Mouse (Mus musculus) kidney, postnatal 4 days (tissue): Measurements from ENCODE around the gene Msl3l2.

ENCODE experiments used
- DNase-seq, 2 experiments: peaks; one replicate each; pipeline ENCODE4 v3.0.0; 2021; ENCODE audit warnings: mixed read lengths in 2 of 2

Gene Msl3l2

DNA sequence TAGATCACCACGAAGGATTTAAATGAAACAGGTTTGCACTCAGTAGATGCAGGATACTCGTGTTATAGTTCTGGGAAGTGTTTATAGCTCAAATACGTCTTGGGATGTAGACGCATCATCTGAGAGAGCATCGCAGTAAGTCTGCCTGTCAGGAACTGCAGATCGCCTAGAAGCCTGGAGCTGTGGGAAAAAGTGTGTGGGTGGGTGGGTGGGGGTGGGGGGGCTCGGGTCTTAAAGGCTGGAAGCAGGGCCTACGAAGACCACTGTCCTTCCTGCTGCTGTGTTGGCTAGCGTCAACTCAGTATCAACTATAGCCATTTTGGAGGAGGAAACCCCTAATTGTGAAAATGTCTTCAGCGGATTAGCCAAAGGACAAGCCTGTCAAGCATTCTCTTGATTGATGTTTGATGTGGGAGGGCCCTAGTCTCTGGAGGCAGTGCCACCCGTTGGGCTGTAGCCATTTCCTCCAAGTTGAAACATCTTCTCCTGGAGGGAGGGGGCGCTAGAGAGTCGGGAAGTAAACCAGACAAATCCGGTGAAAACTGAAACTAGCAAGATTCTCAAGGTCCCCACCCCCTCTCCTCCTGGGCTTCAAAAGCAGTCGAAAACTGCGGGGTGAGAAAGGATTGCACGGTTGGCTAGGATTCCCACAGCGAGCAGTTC, at the start of gene Msl3l2:
Gene Msl3l2, plus strand, starts transcription at position 585 of the 663 bp plus-strand sequence.
- DNase-seq = peak; percentile 88 to 93

DNA sequence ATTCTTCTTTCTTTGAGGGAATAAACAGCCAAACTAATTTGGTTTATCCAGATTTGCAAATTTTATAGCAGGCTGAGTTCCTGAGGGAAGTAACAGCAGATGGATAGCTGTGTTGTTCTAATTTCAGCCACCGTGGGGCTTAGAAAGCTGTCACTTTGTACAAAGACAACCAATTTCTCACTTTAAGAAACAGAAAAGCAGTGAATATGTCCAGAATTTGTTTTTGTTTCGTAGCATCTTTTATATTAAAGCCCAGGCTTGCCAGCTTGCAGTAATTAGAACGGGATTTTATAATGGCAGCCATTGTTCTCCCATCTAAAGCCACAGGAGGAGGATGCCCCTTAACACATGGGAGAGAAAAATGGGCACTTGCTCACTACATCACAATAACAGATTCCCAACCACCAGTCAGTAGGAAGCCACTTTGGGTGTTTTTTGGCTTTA, 47.7 kb upstream of the Msl3l2 start:
- no peak for DNase-seq

DNA sequence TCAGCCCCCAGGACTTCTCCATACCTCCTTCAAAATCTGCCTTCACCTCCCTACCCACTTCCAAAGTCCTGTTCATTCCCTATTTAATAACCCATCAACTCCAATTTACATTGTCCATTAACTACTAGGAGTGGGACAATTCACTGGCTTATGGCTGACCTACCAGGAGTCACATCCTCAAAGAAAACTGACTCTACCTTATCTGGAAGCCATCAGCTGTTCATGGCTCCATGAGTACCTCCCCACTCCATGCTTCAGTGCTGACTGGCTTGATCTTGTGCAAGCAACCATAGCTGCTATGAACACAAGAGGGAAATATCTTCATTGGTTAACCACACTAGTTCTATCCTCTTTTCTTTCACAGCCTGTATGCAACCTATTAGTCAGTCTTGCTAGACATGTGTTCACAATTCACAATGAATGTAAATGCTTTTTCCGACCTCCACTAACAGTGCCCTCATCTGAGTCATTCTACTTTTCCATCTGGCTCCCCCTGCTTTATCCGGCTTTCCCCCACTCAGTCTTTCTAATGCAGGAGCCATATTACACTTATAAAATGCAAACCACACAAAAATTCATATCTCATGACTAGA, 45.4 kb upstream of the Msl3l2 start:
- DNase-seq = no peak

DNA sequence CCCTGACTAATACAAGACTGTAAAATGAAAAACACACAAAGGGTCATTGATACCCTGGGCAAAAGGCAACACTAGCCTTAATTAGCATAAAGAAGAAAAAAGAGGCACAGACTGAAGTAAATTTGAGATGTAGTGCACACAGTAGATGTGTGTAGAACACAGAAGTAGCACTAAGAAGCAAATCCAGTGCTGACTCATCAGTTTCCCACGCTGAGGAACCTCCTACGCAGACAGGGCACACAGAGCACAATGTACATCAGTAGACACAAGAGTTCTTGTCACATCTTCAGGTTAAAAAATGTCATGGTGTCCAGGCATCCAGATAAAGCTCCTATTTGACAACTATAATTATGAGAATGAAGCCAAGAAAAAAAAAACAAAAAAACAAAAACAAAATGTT, 44.0 kb upstream of the Msl3l2 start:
- no peak for DNase-seq

DNA sequence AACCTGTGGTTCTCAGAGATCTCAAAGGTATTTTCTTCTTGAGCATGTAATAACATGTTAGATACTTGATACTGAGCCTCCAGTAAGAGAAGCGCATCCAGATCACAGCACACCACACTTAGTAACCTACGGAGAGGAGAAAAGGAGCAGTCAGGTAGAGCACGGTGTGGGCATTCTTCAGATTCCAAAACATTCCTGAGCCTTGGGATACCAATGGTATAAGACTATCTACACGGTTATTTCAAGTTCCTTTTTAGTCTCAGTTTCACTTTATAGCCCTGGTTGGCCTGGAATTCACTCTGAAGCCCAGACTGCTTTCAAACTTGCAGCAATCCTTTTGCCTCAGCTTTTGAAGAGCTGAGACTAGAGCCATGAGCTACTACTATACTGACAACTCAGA, 17.0 kb upstream of the Msl3l2 start:
- DNase-seq = no peak

DNA sequence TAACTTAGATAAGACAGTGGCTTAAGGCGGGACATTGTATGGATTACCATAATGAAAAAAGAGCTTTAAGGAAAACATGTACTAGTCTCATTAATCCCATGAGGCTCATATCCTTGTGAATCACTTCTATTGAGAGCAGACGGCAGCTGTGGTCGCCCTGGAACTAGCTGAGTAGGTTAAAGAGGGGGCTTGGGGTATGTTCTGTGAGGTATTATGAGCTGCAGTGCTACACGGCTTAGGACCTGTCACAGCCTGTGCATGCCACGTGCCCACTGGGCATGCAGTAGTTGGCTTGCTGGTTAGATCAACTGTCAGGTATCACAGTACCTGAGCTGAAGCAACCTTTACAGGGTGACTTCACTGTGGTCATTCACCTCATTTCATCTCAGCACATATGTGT, 12.1 kb upstream of the Msl3l2 start:
- no peak for DNase-seq

DNA sequence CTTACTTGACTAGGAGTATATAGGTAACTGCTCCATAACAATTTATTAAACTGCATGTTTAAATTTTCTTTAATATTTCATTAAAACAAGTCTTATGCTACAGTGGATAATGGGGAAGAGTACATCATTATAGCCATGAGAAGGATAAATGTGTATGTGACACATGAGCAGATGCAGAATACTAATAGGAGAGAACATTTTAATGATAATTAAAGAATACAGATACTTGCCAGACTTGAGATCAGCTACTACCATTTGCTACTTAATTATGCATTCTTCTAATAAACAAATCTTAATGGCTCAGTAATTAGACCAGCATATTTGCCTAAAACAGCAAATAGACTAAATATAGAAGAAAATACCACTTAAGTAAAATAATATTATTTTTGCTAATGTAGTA, 10.0 kb upstream of the Msl3l2 start:
- no peak for DNase-seq

DNA sequence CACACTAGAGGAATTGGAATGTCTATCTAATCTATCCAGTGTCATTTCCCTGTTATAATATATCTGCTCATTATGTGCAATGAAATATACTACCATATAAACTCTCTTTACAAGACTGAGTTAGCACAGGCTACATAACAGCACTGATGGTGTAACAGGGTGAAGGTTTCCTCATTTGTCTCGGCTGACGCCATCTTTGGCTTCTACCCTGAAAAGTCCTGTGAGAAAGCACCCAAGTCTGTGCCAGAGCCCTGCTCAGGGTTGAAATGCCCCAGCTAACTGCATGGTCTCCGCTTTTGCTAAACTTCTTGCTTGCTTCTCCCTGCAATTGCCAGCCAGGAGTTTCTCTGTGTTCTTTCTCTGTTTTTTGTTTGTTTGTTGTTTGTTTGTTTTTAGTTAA, 7.6 kb upstream of the Msl3l2 start:
- DNase-seq = no peak

DNA sequence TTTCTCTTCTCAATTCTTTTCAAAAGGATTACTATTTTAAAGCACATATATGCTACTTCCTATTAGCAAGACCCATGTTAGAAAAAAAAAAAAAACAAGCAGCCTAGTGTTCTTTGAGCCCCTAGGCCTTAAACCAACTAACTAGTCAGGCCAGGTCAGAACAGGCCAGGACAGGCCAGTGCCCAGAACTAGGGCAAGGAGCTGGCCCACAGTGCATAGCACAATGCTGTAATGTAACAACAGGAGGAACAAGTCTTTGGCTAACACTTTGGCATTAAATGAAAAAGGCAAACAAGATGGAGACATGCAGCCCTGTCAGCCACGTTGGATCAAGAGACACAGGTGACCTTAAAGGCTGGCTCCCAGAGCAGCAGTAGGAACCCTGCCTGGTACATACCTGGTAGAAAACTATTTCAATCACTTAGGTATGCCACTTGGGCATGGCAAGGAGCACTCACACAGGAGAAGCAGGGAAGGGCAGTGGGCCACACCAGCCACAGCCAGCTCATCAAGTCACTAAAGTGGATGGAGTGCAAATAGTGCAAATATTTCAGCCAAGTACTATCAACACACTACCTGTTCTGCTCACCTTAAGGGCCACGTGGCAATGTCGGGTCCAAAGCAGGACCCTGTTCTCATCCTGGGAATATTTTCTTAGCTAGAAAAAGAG, 6.9 kb upstream of the Msl3l2 start:
- DNase-seq = no peak

DNA sequence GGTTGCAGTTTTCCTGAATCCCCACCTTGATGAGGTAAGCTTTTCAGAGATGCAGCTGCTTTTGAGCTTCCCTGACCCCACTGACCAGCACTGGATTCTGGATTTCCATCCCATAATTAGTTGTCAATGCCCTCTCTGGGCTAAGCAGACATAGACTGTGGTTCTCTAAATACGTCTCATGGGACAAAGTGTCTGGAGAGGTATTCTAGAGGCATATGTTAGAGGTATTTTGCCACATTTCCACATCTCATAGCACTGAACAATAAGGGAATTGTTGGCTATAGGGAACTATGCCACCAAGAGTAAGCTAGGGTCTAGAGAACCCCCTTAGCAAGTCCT, 248 bp downstream of the Msl3l2 start:
- DNase-seq = no peak

DNA sequence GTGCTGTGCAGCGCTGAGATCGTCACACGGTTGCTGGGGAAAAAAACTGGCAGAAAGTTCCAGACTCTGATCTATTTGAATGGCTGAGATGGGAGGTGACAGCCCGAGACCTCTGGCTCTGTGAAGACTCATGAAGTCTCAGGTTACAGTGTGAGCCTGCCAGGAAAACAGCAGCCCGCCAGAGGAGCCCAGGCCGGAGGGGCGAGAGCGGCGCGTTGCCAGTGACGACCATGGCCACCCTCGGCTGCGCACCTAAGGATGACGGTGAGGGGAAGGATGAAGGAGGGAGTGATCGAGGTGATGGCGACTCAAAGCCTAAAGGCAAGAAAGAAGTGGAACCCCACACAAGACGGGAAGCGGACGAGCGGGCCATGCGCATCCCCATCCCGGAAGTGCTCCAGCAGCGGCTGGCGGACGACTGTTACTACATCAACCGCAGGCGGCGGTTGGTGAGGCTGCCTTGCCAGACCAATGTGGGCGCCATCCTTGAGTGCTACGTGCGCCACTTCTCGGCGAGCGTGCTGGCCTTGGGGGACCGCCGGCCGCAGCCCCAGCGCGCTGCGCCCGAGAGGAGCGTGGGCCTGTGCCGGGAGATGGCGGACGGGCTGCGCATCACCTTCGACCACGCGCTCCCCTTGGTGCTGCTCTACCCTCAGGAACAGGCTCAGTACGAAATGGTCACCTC, 8.4 kb downstream of the Msl3l2 start:
- DNase-seq = peak; percentile 73 to 83

DNA sequence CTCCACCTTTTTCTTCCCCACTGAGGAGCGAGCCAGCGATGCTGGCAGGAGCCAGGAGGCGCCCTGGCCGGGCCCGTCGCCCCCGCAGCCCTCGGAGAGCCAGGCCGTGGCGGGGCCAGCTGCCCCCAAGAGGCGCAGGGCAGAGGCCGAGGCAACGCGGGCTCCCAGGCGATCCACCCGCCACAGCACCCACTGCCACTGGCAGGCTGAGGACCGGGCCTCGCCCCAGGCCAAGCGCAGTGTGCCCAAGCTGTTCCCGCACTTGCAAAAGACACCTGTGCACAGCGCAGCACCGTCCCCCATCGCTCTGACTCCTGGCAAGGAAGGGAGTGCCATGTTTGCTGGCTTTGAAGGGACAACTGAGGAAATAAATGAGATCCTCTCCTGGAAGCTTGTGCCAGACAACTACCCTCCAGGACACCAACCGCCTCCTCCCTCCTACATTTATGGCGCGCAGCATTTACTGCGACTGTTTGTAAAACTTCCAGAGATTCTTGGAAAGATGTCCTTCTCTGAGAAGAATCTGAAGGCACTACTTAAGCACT, 9.0 kb downstream of the Msl3l2 start:
- peak in 1 of 2 experiments; percentile 66 for DNase-seq

DNA sequence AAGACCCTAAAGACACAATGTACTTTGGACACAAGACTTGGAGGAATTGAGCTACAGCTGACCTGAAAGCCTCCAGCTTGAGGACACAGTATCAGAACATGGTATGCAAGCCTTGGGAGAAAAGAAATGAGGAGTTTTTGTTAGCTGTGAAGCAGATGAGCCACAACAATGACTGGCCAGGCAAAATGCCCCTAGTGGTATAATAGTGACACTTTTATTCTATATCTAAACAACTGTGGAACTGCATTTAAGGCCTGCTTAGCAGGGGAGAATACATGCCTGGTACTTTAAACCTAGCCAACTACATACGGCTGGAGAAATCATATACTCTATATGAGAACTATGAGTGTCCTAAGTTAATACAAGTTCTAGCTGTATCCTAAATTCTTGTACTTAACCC, 20.3 kb downstream of the Msl3l2 start:
- no peak for DNase-seq

DNA sequence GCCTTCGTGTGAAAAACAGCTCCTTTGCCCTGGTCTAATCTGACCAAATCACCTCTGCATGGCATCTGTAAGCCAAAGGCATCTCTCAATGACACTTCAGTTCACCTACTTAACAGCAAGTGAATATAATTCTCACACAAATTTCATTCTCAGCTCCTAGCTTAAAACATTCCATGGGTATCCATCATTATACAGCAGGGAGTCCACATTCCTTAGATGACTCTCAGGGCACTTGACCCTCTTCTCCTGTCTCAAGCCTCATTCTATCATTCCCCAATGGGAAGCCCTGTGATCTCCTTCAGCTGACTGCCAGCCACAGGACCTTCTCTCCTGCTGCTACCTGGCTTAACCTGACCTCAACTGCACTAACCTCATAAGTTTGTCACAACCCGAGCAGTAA, 22.9 kb downstream of the Msl3l2 start:
- DNase-seq = no peak

DNA sequence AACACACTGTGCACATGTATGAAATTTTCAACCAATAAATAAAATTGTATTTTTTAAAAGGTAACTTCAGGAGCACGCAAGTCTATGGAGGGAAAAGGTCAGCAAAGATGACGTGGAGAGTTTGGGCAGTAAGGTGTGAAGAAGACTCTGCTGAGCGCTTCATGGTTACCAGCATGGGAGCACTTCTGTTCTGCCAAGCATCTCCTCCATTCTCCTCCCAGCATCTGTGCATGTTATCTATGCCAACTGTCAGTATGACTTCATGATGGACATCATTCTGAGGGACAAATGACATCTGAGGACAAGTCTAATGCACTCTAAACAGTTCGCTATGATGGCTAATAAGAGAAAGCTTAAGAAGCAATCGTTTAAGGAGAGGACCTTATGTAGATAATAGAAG, 30.5 kb downstream of the Msl3l2 start:
- no peak for DNase-seq

DNA sequence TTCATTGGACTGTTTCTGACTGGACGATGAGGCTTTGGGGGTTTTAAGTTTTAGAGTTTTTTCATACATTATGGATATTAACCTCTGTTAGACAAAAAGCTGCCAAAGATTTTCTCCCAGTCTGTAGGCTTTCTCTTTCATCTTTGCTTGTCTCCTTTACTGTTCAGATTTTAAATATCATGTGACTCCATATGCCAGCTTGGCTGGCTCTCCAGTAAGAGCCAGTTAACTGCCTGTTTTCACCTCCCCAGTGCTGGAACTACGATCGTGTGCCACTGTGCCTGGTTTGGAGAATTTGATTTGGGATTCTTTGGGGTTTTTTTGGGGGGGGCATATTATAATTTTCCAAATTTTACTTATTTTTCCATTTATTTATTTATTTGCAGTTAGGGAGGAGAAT, 42.2 kb downstream of the Msl3l2 start:
- no peak for DNase-seq

DNA sequence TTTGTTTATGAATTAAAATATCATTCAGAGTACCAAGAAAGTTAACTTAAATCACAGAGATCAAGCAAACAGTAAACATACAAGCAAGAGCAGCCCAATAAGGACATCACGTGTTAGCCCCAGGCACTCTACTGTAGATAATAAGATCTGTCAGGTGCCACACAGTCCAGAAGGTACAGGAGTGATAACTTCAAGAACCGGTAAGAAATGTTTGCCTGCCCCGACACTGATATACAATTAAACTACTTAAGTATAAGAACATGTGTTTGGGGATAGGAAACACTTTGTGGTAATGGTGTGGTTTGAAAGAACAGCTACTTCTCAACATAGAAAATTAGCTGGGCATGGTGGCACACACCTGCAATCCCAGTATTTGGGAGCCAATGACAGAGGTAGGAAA, 50.2 kb downstream of the Msl3l2 start:
- DNase-seq = no peak

DNA sequence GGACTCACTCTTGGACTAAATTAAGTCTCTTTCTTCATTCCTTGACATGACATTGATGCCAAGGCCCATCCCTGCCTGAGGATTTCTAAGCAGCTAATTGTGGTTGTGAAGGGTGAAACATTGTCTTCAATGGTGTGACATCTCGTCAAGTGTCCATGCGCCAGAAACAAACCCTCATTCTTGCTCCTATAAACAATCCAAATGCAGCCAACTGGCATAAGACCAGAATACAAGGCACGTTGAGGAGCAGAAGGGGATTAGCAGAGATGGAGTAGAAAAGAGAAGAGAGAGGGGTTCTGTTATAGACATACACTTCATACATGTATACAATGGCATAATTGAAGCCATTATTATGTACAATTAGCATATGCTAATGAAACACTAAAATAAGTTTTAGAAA, 51.5 kb downstream of the Msl3l2 start:
- DNase-seq = no peak

DNA sequence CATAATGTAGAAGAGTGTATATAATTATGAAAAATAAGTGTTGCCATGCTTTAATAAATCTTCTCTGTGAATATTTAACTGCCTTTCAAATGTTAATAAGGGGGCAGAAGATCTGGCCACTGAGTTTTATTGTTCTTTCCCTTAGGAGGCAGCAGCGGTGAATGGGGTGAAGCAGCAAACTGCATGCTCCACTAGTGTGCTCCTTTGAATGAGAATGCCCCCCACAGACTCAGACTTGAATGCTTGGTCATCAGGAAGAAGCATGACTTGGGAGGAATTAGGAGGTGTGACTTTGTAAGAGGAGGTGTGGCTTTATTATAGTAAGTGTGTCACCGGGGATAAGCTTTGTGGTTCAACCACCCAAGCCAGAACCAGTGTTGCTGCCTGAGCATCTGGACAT, 52.0 kb downstream of the Msl3l2 start:
- DNase-seq = no peak

DNA sequence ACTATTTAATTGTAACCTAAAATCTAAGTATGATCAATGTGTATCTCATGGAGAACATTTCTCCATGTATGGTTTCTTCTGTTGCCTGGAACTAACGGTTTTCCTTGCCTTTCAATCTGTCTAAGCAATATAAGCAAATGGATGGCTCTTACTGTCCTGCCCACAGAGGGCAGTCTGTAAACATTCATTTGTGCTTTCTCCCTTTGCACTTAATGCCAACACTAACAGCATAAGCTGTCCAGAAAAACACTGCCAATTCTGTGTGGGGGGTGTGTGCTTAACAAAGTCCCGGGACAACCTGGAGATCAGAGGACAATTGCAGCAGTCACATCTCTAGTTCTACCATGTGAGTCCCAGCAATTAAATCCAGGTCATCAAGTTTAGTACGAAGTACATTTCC, 57.7 kb downstream of the Msl3l2 start:
- no peak for DNase-seq

DNA sequence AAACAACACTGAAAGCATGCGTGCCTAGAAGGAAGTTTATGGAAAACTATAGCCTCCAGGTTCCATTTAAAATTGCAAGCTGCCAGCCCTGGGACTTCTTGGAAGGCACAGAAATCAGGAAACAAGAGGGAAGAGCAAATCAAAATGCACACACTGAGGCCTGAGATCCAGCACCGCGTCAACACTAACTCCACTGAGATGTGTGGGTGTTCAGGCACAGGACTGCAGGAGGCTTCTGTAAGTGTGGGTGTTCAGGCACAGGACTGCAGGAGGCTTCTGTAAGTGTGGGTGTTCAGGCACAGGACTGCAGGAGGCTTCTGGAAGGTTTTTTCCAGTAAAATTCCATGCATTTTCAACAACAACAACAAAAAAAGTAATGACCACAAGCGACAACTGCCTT, 59.0 kb downstream of the Msl3l2 start:
- DNase-seq = no peak
